Mouse (Mus musculus) liver, adult (tissue): ENCODE measurements around the gene Nebl.

Experiments used
- GATA4 ChIP-seq: IDR thresholded peaks from 2 replicates; pipeline ENCODE4 v1.6.1; 2014; ENCODE audit warnings: mild to moderate bottlenecking, low read length; ENCODE audit not compliant: insufficient replicate concordance

Gene Nebl

DNA sequence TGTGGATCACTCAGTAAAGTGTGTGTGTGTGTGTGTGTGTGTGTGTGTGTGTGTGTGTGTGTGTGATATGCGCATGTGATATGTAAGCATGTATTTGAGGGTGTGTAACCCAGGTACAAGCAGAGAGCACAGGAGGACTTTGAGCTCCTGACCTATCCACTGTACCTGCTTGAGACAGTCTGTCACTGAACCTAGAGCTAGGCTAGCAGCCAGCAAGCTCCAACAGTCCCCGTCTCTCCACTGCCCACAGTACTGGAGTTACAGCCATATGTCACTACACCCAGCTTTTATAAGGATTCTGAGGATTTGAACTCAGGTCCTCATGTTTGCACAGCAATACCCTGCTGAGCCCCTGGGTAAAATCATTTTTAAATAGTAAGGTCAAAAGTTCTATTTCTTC lies 215.6 kb downstream of the Nebl start:
- TF ChIP-seq GATA4, result no peak

DNA sequence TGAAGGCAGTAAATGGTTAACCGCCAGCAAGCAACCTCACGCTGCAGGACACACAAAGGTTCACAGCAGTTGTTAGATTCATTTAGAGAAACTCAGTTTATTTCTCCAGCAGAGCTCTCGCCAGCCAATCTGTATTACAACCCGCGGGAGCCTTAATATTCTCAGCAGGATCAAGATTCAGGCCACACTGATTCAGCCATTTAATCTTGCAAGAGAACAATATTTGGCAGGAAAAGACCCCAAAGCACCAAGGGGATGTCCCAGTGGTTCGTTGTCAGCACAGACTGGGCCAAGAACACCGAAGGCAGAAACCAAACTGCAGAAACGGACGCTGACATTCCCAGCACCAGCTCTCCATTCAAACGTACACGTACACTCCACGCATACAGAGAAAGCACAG lies 216.5 kb downstream of the Nebl start:
- TF ChIP-seq GATA4, result no peak

DNA sequence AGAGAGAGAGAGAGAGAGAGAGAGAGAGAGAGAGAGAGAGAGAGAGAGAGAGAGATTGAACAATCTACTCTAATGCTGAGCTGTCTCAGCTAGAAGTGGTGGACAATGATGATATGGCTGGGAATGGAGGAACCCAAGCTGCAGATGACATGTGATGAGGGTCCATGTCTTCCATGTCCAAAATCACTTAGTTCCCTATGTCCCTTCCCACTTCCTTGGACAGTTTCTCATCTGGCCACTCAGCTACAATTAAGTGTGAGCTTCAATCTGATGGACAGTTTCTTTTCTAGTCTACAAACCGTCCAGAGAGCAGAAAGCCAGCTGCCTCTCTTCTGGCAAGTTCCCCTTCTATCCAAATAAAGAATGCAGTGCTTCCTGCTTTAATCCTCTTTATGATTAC lies 221.3 kb downstream of the Nebl start:
- TF ChIP-seq GATA4, result no peak

DNA sequence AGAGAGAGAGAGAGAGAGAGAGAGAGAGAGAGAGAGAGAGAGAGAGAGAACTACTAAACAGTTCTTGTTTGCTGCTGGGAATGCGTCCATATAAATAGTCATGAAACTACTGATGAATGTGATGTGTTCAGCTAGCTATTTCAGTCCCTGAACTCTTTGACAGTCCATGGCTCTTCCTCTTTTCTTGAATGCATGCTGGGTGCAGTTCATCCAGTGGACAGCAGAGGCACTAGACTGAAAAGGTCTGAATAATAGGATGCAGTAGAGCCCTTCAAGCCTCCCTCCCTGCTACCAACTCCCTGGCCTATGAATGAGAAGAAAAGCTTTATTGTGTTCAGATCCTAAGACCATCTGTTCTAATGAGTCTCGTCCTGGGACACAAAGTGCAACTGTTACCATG lies 223.9 kb downstream of the Nebl start:
- no peak for TF ChIP-seq GATA4

DNA sequence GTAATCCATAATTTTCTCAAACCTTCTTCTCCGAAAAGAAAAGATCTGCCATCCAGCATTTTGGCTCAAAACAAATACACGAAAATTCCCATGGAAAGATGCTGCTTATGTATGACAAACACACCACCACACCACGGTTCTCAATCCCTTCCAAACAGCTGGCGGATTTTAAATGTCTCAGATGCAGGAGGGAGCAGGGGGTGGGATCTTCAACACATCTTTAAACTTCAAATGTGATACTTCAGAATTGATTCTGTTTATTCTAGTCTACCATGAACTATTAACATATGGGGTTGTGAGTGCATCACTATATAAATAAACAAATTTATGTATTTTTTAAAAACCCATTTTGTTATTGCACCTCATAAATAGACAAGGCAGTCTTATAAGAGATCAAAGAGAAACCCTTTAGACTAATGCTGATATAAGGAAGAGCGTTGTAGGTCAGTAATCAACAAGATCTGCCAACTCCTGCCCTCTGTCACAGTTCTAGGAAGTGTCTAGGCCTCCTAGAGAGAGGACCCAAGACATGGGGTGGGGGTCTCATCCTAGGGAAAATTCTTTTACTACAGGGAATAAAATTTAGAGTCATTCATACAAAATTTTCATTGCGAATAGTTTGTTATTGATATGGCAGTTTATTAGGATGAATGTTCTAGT lies 227.0 kb downstream of the Nebl start:
- no peak for TF ChIP-seq GATA4

DNA sequence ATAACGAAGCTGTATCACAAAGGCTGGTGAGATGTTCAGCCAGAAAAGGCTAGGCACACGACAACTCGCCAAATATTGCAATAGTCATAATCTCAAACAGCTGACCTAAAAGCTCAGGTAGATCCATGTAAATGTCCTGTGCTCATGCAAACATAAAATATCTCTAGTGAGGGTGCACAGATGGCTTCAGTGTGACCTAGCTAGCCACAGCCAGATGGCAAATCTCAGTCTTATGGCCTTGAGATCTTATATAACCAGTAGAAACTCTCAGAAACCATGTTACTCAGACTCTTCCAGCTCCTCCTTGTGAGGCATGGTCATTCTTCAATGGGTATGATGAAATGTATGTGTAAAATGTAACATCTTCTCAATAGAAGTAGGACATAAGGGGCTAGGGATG lies 230.2 kb downstream of the Nebl start:
- no peak for TF ChIP-seq GATA4

DNA sequence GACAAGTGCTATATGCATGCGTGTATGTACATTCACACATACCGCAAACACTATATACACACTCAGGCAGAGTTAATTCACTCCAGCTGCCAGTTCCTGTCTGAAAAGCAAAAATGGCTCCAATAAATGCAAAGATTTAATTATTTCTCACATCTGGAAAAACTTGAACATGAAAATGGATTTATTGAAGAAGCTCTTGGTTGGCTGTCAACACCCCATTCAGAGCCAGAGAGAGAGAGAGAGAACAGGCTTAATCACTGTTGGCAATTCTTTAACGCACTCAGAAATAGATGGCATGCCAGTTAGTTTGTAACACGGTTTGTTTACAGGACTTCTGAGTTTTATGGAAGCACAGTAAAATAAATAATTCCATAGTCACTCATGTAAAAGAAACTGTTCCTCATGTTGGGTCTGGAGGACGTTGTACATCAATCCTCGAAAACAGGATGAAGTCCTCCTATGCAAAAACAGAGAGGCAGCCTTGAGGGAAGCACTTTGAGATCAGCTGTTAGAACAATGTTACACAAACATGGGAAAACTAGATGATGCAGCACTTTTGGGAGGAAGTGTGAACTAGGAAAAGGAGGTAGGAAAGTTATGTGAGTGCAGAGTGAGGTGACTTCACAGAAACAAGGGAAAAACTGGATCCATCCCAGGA lies 265.6 kb downstream of the Nebl start:
- no peak for TF ChIP-seq GATA4

DNA sequence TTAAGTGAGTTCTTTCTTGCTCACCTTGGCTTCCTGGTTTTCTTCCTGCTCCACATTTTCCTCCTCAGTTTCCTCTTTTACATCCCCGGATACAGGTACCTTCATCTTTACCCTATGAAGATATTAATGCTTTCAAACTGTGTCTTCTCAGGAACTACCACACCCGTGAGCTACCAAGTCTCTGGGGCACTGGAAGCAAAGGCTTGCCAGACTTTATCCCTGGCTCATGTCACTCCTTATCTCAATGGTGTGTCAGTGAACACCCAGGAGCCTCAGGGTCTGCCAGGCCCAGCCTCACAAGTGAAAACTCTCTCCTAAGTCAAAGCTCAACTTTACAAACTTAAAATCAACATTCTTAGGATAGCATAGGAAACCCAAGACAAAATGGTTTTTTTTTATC lies 270.8 kb downstream of the Nebl start:
- no peak for TF ChIP-seq GATA4

DNA sequence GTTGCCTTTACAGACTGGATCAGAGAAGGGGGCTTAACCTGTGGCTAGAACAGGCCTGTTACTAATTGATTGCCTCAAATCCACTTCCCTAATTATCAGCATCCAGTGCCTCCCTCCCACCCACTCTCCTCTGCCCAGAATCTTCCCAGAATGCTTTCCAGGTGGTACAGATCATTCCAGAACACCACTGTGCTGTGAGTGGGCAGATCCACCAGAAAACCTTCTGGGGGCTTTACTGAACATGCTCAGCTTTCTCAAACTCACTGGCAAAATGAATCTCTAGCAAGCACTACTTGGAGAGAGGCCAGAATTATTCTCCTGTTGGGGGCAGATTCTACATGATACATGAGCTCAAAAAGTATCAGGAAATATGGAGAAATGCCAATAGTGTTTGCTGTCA lies 277.6 kb downstream of the Nebl start:
- TF ChIP-seq GATA4, result no peak

DNA sequence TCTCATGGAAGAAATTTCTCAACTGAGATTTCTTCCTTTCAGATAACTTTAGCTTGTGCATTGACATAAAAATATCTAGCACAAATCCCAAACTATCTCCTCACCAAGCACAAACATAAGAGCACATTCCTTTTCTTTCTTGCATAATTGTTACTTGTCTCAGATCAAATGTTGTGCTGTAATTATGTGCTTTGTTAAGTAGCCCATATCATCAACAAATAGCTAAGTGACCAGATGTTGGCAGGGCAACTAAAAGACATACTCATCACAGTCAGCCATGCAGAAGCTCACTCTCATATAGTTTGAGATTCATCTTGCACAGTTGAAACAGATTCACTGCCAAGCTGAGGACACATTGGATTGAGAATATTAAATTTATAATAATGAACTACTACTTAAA lies 282.9 kb downstream of the Nebl start:
- no peak for TF ChIP-seq GATA4

DNA sequence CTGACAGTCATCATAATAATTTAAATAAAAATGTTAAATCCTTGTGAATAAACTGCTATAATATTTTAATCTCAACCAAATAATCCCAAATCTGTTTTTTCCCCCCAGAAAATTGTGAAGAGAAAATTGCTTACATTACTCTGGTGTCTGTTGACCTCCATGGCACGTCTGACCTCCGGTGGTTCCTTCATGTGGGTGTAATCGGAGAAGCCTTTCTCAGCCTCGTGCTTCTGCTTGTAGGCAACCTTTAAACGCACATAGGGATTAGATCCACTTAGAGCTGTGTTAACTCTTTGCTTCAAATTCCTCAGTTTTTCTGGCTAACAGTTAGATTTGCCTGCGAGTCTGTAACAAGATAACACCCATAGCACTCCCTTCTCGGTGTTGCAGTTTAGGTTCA lies 287.7 kb downstream of the Nebl start:
- TF ChIP-seq GATA4, result no peak

DNA sequence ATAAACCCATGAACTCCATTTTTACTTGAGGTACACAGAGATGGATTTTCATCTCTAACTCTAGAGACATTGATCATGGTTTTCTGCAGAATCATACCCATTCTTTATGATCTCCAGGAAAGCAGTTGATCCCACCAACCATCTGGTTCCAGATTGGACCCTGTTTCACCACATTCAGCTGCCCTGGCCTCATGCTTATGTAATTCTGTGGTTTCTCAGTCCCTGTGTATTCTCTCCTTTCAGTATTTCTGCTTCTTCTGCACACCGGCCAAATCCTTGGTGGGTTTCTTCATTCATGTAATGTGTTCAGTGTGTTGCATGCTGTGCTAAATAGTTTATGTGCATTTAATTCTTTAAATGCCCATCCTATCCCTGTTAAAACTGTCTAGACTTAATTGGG lies 292.9 kb downstream of the Nebl start:
- TF ChIP-seq GATA4, result no peak

DNA sequence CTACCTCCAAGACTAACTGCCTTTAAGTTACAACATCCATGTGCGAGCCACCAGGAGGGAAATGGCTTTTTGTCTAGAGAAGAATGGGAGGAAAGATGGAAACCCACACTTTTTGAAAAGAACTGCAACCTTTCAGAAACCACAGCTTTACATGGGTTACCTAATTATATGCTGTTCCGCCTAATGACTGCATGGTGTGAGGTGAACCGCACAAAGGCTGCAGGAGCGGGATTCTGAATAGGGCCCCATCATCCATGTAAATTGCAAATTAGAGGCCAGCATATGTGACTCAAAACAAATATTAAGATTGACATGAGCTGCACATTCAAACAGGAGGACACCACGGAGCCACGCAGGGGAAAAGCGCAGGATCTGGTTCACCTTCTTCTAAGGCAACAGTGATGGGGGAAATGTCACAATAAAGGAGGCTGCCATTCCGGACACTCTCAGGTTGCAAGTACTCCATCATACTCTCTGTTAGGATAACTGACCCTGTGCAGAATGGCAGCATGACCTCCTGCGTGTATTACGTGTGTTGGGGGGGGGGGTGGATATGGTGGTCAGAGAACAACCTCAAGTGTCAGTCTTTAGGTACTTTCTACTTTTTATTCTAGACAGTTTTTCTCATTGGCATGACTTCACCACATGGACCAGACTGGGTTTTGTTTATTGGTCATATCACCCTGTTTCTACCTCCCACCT lies 294.4 kb downstream of the Nebl start:
- no peak for TF ChIP-seq GATA4

DNA sequence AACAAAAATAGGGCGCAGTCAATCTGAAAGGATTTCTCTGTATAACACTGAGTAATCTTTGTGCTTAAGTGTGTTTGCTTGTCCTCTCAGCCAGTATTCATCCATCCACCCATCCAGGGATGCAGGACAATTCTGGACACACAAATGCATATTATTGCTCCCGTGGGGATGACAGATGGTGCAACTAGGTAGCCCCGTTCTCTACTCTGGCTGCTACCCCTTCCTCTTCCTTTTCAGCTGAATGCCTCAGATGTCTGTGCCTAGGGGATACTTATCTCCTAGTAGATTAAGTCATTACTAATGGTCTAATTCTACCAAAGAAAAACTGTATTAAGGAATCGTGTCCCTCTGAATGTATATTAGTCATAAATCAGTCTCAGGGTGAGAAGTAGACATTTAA lies 296.0 kb downstream of the Nebl start:
- no peak for TF ChIP-seq GATA4

DNA sequence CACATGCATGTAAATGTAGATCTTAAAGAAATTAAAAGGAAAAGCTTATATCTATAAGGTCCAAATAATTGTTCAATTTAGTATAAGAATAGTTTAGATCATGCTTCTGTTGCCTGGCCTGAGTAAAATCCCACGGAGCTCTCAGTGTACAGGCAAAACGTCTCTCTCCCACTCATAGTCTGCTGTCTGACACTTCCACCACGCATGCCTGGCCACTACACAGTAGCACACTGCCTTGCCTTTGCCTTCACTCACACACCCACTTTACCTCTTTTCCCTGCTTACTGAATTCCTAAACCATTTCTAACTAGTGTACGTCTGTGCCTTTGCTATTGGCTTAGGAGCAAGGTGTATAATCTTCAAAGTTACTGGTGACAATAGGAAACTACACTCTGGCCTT lies 302.2 kb downstream of the Nebl start:
- no peak for TF ChIP-seq GATA4

DNA sequence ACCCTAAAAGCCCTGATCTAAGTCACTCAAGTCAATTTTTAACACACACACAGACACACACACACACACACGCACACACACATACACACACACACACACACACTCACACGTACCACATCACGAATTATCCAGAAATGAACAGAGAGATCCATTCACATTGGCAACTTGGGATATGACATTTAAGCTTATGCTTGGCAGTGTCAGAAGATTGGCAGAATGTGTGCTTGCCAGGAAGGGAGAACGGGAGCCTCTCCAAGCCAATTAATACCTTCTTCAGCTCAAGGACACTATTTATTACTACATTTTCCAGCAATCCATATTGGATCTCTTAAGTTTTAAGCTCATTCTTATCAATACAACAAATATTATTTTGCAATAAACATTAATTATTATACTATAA lies 303.1 kb downstream of the Nebl start:
- no peak for TF ChIP-seq GATA4

DNA sequence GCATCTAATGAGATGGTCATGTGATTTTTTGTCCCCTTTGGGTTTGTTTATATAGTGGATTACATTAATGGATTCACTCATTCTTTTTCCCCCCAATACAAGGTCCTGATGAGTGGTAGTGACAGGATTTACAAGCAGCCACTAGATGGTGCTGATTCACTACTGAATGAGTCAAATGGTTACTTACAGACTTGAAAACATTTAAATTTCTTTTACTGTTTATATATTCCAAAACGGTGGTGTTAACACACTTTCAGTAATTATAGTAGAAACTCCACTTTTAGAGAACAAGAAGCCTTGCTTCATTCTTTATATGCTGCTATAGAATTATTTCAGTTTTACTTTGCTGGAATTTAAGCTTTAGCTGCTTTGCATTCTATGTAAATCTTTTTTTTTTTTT lies 308.3 kb downstream of the Nebl start:
- TF ChIP-seq GATA4, result no peak

DNA sequence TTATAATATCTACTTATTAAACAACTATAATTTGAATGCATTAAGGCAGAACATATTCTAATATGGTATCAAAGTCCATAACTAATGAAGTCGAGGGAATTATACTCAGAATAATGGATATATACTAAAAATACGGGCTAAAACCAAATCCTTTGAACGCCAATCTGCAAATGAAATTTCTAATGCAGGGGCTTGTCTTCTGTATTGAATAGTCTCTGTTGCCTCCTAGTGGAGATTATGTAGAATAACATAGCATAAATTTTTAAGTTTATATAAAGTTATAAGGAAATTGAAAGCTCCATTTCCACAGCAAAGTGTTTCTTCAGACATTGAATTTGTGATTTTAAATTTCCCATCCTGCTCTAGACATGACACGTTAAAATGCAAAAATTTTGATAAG lies 315.9 kb downstream of the Nebl start:
- TF ChIP-seq GATA4, result no peak
